Mouse (Mus musculus): Measurements from ENCODE around the gene Stn1. TPM values are rescaled to one million over a fixed set of nuclear protein-coding genes. Genes with fewer than 3 reads are reported as not detected.
"Not testable (repeated sequence)": the region's sequence is repeated elsewhere in the genome, so short reads cannot be mapped to it uniquely, and the experiment has no call there.

The Stn1 gene
- 43.8 and 44.8 TPM in 2 replicates for polyA plus RNA-seq (2015; fragmentation: Nextera tagmentation; extraction: Ambion mirVana)

GRCm38 (mm10) chr19:47537300-47537792 lies at the start of gene Stn1:
Stn1 (minus strand) TSS chr19:47537507.
- H3K4me1 ChIP-seq (replicated peaks): peaks cover 28% of the 10 kb centered on the region
- H3K9ac ChIP-seq: peak within 1 kb of the TSS; percentile 46
- no peaks in the 10 kb centered on the region for H3K9me3 ChIP-seq
- no peaks in the 10 kb centered on the region for H3K27me3 ChIP-seq (replicated peaks)
- no peaks in the 10 kb centered on the region for H3K36me3 ChIP-seq
- peak within 1 kb of the TSS; percentile 42 for H3K4me3 ChIP-seq (replicated peaks)
- 2% methylated on average over 10 of the region's 10 CpGs for WGBS
- H3K27ac ChIP-seq: peak within 1 kb of the TSS; percentile 83
- peak; percentile 43 for ATAC-seq
- H3K4me2 ChIP-seq (replicated peaks): peak within 1 kb of the TSS; percentile 59

GRCm38 (mm10) chr19:47587009-47587408 lies 49.7 kb upstream of the Stn1 start:
- 75% methylated on average over 1 of the region's 1 CpGs for WGBS
- no peaks in the 10 kb centered on the region for H3K36me3 ChIP-seq
- H3K4me2 ChIP-seq (replicated peaks): no peak overlapping the region
- no peak overlapping the region for H3K9ac ChIP-seq
- no peak overlapping the region for H3K4me3 ChIP-seq (replicated peaks)
- ATAC-seq: no peak
- H3K27me3 ChIP-seq (replicated peaks): no peaks in the 10 kb centered on the region
- H3K27ac ChIP-seq: no peak overlapping the region
- H3K4me1 ChIP-seq (replicated peaks): peaks cover 3% of the 10 kb centered on the region; the same call in 1 of the 2 replicates
- no peaks in the 10 kb centered on the region for H3K9me3 ChIP-seq

GRCm38 (mm10) chr19:47585772-47586171 lies 48.5 kb upstream of the Stn1 start:
- 86% methylated on average over 1 of the region's 1 CpGs for WGBS
- no peak for ATAC-seq
- Histone ChIP-seq H3K36me3 (no peaks in the 10 kb centered on the region), H3K27ac (no peak overlapping the region), H3K9ac (no peak overlapping the region), H3K4me2 (replicated peaks) (no peak overlapping the region), H3K4me1 (replicated peaks) (peaks cover 8% of the 10 kb centered on the region; the same call in 1 of the 2 replicates), H3K9me3 (no peaks in the 10 kb centered on the region), H3K27me3 (replicated peaks) (no peaks in the 10 kb centered on the region), H3K4me3 (replicated peaks) (no peak overlapping the region)

- Histone ChIP-seq H3K27me3 (replicated peaks) (no peaks in the 10 kb centered on the region), H3K4me3 (replicated peaks) (peak overlapping the region; percentile 83), H3K9ac (peak overlapping the region; percentile 90), H3K36me3 (no peaks in the 10 kb centered on the region), H3K9me3 (no peaks in the 10 kb centered on the region), H3K4me1 (replicated peaks) (peaks cover 12% of the 10 kb centered on the region), H3K4me2 (replicated peaks) (peak overlapping the region; percentile 73), H3K27ac (peak overlapping the region; percentile 96)
- peak; percentile 75 for ATAC-seq
- WGBS: under 1% methylated on average over 78 of the region's 96 CpGs
Measured at GRCm38 (mm10) chr19:47579788-47580631, 42.7 kb upstream of the Stn1 start.

GRCm38 (mm10) chr19:47579225-47579787 lies 42.0 kb upstream of the Stn1 start, which contains the start of gene Slk:
Slk (plus strand) TSS chr19:47579678.
- peak within 1 kb of the TSS; percentile 73 for H3K4me2 ChIP-seq (replicated peaks)
- WGBS: under 1% methylated on average over 63 of the region's 83 CpGs

GRCm38 (mm10) chr19:47578581-47579224 lies 41.4 kb upstream of the Stn1 start:
- 11% methylated on average over 13 of the region's 13 CpGs for WGBS

More at GRCm38 (mm10) chr19:47579225-47579787, 42.0 kb upstream of the Stn1 start, which contains the start of gene Slk:
- Histone ChIP-seq H3K27ac (peak within 1 kb of the TSS; percentile 96), H3K36me3 (no peaks in the 10 kb centered on the region), H3K9ac (peak within 1 kb of the TSS; percentile 90), H3K9me3 (no peaks in the 10 kb centered on the region), H3K4me3 (replicated peaks) (peak within 1 kb of the TSS; percentile 83), H3K4me1 (replicated peaks) (peaks cover 12% of the 10 kb centered on the region), H3K27me3 (replicated peaks) (no peaks in the 10 kb centered on the region)
- peak; percentile 92 for ATAC-seq

GRCm38 (mm10) chr19:47573718-47574117 lies 36.4 kb upstream of the Stn1 start:
- Histone ChIP-seq H3K9me3 (no peaks in the 10 kb centered on the region), H3K27ac (no peak overlapping the region), H3K36me3 (no peaks in the 10 kb centered on the region), H3K4me3 (replicated peaks) (no peak overlapping the region), H3K4me1 (replicated peaks) (peaks cover 3% of the 10 kb centered on the region), H3K9ac (no peak overlapping the region), H3K4me2 (replicated peaks) (no peak overlapping the region), H3K27me3 (replicated peaks) (no peaks in the 10 kb centered on the region)
- 82% methylated on average over 3 of the region's 3 CpGs for WGBS
- no peak for ATAC-seq

More at GRCm38 (mm10) chr19:47578581-47579224, 41.4 kb upstream of the Stn1 start:
- peak overlapping the region; percentile 83 for H3K4me3 ChIP-seq (replicated peaks)
- H3K9me3 ChIP-seq: no peaks in the 10 kb centered on the region
- H3K27me3 ChIP-seq (replicated peaks): no peaks in the 10 kb centered on the region
- H3K9ac ChIP-seq: peak overlapping the region; percentile 90
- H3K27ac ChIP-seq: peak overlapping the region; percentile 96
- no peaks in the 10 kb centered on the region for H3K36me3 ChIP-seq
- H3K4me2 ChIP-seq (replicated peaks): peak overlapping the region; percentile 73
- H3K4me1 ChIP-seq (replicated peaks): peaks cover 12% of the 10 kb centered on the region
- ATAC-seq: peak; percentile 58

- not testable (repeated sequence) for H3K27me3 ChIP-seq (replicated peaks); H3K9ac ChIP-seq; H3K4me3 ChIP-seq (replicated peaks); H3K36me3 ChIP-seq; H3K4me2 ChIP-seq (replicated peaks); H3K9me3 ChIP-seq; ATAC-seq; H3K4me1 ChIP-seq (replicated peaks); H3K27ac ChIP-seq
- 69% methylated on average over 4 of the region's 4 CpGs for WGBS
Measured at GRCm38 (mm10) chr19:47571981-47572380, 34.7 kb upstream of the Stn1 start.

GRCm38 (mm10) chr19:47570042-47570441 lies 32.7 kb upstream of the Stn1 start:
- H3K27me3 ChIP-seq (replicated peaks): no peaks in the 10 kb centered on the region
- H3K9ac ChIP-seq: no peak overlapping the region
- H3K9me3 ChIP-seq: no peaks in the 10 kb centered on the region
- no peak overlapping the region for H3K27ac ChIP-seq
- WGBS: 90% methylated on average over 5 of the region's 5 CpGs
- 0 out of 2 replicates have a peak, but pooled peaks cover 1% of the 10 kb centered on the region for H3K4me1 ChIP-seq (replicated peaks)
- H3K36me3 ChIP-seq: no peaks in the 10 kb centered on the region
- H3K4me2 ChIP-seq (replicated peaks): no peak overlapping the region
- ATAC-seq: no peak
- H3K4me3 ChIP-seq (replicated peaks): no peak overlapping the region

GRCm38 (mm10) chr19:47565994-47566393 lies 28.7 kb upstream of the Stn1 start:
- Histone ChIP-seq H3K4me2 (replicated peaks) (no peak overlapping the region), H3K4me3 (replicated peaks) (no peak overlapping the region), H3K27me3 (replicated peaks) (no peaks in the 10 kb centered on the region), H3K36me3 (no peaks in the 10 kb centered on the region), H3K9me3 (no peaks in the 10 kb centered on the region), H3K9ac (no peak overlapping the region), H3K4me1 (replicated peaks) (peaks cover 11% of the 10 kb centered on the region), H3K27ac (no peak overlapping the region)
- ATAC-seq: no peak
- WGBS: 76% methylated on average over 8 of the region's 8 CpGs

GRCm38 (mm10) chr19:47565031-47565654 lies 27.8 kb upstream of the Stn1 start:
- Histone ChIP-seq H3K27ac (no peak overlapping the region), H3K4me1 (replicated peaks) (peaks cover 12% of the 10 kb centered on the region), H3K4me3 (replicated peaks) (no peak overlapping the region), H3K9me3 (no peaks in the 10 kb centered on the region), H3K4me2 (replicated peaks) (no peak overlapping the region), H3K27me3 (replicated peaks) (no peaks in the 10 kb centered on the region), H3K9ac (no peak overlapping the region), H3K36me3 (no peaks in the 10 kb centered on the region)
- no peak for ATAC-seq
- 60% methylated on average over 17 of the region's 17 CpGs for WGBS

Data from intestine, embryonic 15.5 days (tissue).